In the genomic region with DNA sequence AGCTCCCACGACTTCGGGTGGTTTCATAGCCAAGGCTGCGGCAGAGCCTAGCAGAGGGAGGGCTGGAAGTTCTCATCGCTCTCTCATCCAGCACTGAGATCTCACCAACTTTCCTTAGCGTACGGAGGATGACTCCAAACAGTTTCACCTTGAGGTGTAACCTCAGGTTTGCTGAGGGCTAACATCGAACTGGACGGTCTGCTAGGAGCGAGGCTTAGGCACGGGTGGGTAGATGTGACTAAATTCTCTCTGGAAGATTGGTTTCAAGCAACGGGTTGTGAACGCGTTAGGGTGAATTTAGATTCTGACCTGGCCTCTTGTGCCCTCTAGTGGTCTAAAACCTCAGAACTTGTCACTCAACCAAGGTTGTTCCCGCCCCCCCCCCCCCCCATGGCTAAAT, we compare ENCODE assay signal across 8 mouse cellular contexts. TPM values are rescaled to one million over a fixed set of nuclear protein-coding genes. Genes with fewer than 3 reads are reported as not detected.
DNase-seq lines count a peak whose midpoint lies in the region; ATAC-seq and TF ChIP-seq lines count a peak whose summit lies in the region.

No protein-coding gene starts in this region.

- no peak for TF ChIP-seq EP300 in heart, postnatal 0 days (IDR thresholded peaks at IDR 0.05; ENCODE audit: low read depth)
- TF ChIP-seq EP300 in lung, postnatal 0 days (IDR thresholded peaks at IDR 0.05): no peak

- no peaks in the 10 kb centered on the region for H3K36me3 ChIP-seq in embryonic facial prominence, embryonic 11.5 days (replicated peaks; ENCODE audit: control insufficient read depth, insufficient read depth, low read depth, low read length)
- no peaks in the 10 kb centered on the region for H3K36me3 ChIP-seq in heart, postnatal 0 days (replicated peaks; ENCODE audit: control insufficient read depth, insufficient read depth, low read length)
- H3K36me3 ChIP-seq in lung, postnatal 0 days (ENCODE audit: insufficient read depth, low read length): no peaks in the 10 kb centered on the region

- no peaks in the 10 kb centered on the region for H3K27me3 ChIP-seq in embryonic facial prominence, embryonic 11.5 days (ENCODE audit: control insufficient read depth, insufficient read depth, low read length)
- peaks cover 58% of the 10 kb centered on the region for H3K27me3 ChIP-seq in heart, postnatal 0 days (ENCODE audit: control insufficient read depth, insufficient read depth, low read length)
- H3K27me3 ChIP-seq in lung, postnatal 0 days (replicated peaks; ENCODE audit: insufficient read depth, low read length): peaks cover 22% of the 10 kb centered on the region

- TF ChIP-seq CTCF in heart, postnatal 0 days (IDR thresholded peaks at IDR 0.05; ENCODE audit: low read depth): peak; percentile 65
- TF ChIP-seq CTCF in lung, postnatal 0 days (IDR thresholded peaks at IDR 0.05): peak; percentile 74

- no peaks in the 10 kb centered on the region for H3K9me3 ChIP-seq in embryonic facial prominence, embryonic 11.5 days (replicated peaks; ENCODE audit: control insufficient read depth, low read length)
- H3K9me3 ChIP-seq in heart, postnatal 0 days (replicated peaks; ENCODE audit: control insufficient read depth, low read length): no peaks in the 10 kb centered on the region
- no peaks in the 10 kb centered on the region for H3K9me3 ChIP-seq in lung, postnatal 0 days (ENCODE audit: low read length)

- 3% methylated on average over 14 of the region's 14 CpGs for WGBS in embryonic facial prominence, embryonic 11.5 days
- 2% methylated on average over 14 of the region's 14 CpGs for WGBS in heart, postnatal 0 days
- 5% methylated on average over 14 of the region's 14 CpGs for WGBS in lung, postnatal 0 days

- H3K9ac ChIP-seq in embryonic facial prominence, embryonic 11.5 days (replicated peaks; ENCODE audit: low read length): peak overlapping the region; percentile 43
- H3K9ac ChIP-seq in heart, postnatal 0 days (replicated peaks; ENCODE audit: low read depth, low read length): no peak overlapping the region; the same call in 1 of the 2 replicates
- H3K9ac ChIP-seq in lung, postnatal 0 days (replicated peaks; ENCODE audit: low read depth): no peak overlapping the region

- H3K4me3 ChIP-seq in embryonic facial prominence, embryonic 11.5 days (ENCODE audit: low read depth, low read length): peak overlapping the region; percentile 14; the same call in 1 of the 2 replicates
- peak overlapping the region; percentile 34 for H3K4me3 ChIP-seq in heart, postnatal 0 days (ENCODE audit: low read depth, low read length)
- H3K4me3 ChIP-seq in lung, postnatal 0 days (ENCODE audit: low read depth, low read length): peak overlapping the region; percentile 20; the same call in 1 of the 2 replicates

- no peak for ATAC-seq in embryonic facial prominence, embryonic 11.5 days (replicated peaks; ENCODE audit: insufficient number of reproducible peaks, low FRiP score, low TSS enrichment, low read depth)
- peak; percentile 44; the same call in 1 of the 2 replicates for ATAC-seq in heart, postnatal 0 days (ENCODE audit: insufficient read depth, low read depth)
- ATAC-seq in lung, postnatal 0 days: peak; percentile 57

- DNase-seq in adrenal gland, adult (ENCODE audit: inconsistent age in 2 of 2, low spot score in 1 of 2): peak; percentile 60 to 91
- DNase-seq in adrenal gland, postnatal 4 days (ENCODE audit: low spot score in 2 of 2): no peak
- peak; percentile 70 for DNase-seq in R1 (ENCODE audit: low read depth, low spot score)
- DNase-seq in embryonic facial prominence, embryonic 11.5 days (ENCODE audit: low spot score): peak; percentile 92
- DNase-seq in heart, postnatal 0 days (ENCODE audit: low spot score): peak; percentile 66
- peak; percentile 69 to 79 for DNase-seq in kidney, postnatal 36 days
- peak; percentile 86 for DNase-seq in lung, postnatal 0 days (ENCODE audit: low spot score)
- peak; percentile 91 for DNase-seq in retina, embryonic 14.5 days (ENCODE audit: low spot score)

- no peak overlapping the region for H3K27ac ChIP-seq in embryonic facial prominence, embryonic 11.5 days (replicated peaks; ENCODE audit: low read depth, low read length)
- no peak overlapping the region for H3K27ac ChIP-seq in heart, postnatal 0 days (ENCODE audit: low read depth)
- no peak overlapping the region for H3K27ac ChIP-seq in lung, postnatal 0 days (ENCODE audit: low read length)

- peak overlapping the region; percentile 54 for H3K4me2 ChIP-seq in embryonic facial prominence, embryonic 11.5 days (ENCODE audit: low read depth, low read length)
- peak overlapping the region; percentile 56 for H3K4me2 ChIP-seq in heart, postnatal 0 days (ENCODE audit: low read depth, low read length)
- H3K4me2 ChIP-seq in lung, postnatal 0 days (replicated peaks; ENCODE audit: low read depth, low read length): peak overlapping the region; percentile 49

- no peaks in the 10 kb centered on the region for H3K4me1 ChIP-seq in embryonic facial prominence, embryonic 11.5 days (ENCODE audit: control insufficient read depth, insufficient read depth, low read length)
- H3K4me1 ChIP-seq in heart, postnatal 0 days (ENCODE audit: control insufficient read depth, insufficient read depth): no peaks in the 10 kb centered on the region
- H3K4me1 ChIP-seq in lung, postnatal 0 days (ENCODE audit: insufficient read depth, low read depth, low read length): 0 out of 2 replicates have a peak, but pooled peaks cover 3% of the 10 kb centered on the region

RNA-seq across cellular contexts. Expression of a gene that starts 9.0 kb away (rescaled TPM):
- 10 to 100 TPM; 46.8 to 49.6 TPM for total RNA-seq in adrenal gland, postnatal 4 days (2021)
- 87.2 and 88.6 TPM in 2 replicates for polyA plus RNA-seq in embryonic facial prominence, embryonic 11.5 days (2014; fragmentation: Nextera tagmentation; extraction: Ambion mirVana)
- total RNA-seq in heart, postnatal 0 days (2014; rRNA removed; ENCODE audit: low replicate concordance): 25.3 and 27.4 TPM in 2 replicates
- polyA plus RNA-seq in heart, postnatal 0 days (2015; fragmentation: Nextera tagmentation; extraction: Ambion mirVana): 5.3 and 6.1 TPM in 2 replicates
- polyA plus RNA-seq in lung, postnatal 0 days (2015; fragmentation: Nextera tagmentation; extraction: Ambion mirVana): 14.2 and 15.9 TPM in 2 replicates

Comparison
In these comparisons a context has a peak if more than half of its experiments do, and no peak if none do; other contexts are left out.
1. DNase-seq: peak in adrenal gland, adult (2 of 2), R1 (single experiment), embryonic facial prominence, embryonic 11.5 days (single experiment), heart, postnatal 0 days (single experiment), kidney, postnatal 36 days (2 of 2), lung, postnatal 0 days (single experiment) and retina, embryonic 14.5 days (single experiment); none in adrenal gland, postnatal 4 days (0 of 2).
2. Peak in every context shown above with its lines, with median percentiles within 50 percentile points of each other: H3K4me2 ChIP-seq and H3K4me3 ChIP-seq.